Comparison of ENCODE assay signal across 13 mouse cellular contexts in genomic region chr6:89585696-89586095, GRCm38 (mm10). TPM values are rescaled to one million over a fixed set of nuclear protein-coding genes. Genes with fewer than 3 reads are reported as not detected.
DNase-seq lines count a peak whose midpoint lies in the region; ATAC-seq and TF ChIP-seq lines count a peak whose summit lies in the region.
"Had no signal": no experiment of that assay in that cellular context is flagged by ENCODE, and none has a peak within 500 bp of the region (broad histone marks: within the 10 kb centered on the region; RNA-seq: fewer than 3 reads in every experiment).

No protein-coding gene starts in this region.

- no peak overlapping the region for H3K4me3 ChIP-seq in brown adipose tissue, adult 24 weeks (ENCODE audit: insufficient read depth, low read depth, low read length)
- H3K4me3 ChIP-seq in limb, embryonic 14.5 days (replicated peaks; ENCODE audit: low read length) = no peak overlapping the region

- no peak overlapping the region for H3K4me2 ChIP-seq in limb, embryonic 14.5 days (replicated peaks; ENCODE audit: low read depth, low read length, severe bottlenecking)
- H3K4me2 ChIP-seq: lung, embryonic 14.5 days had no signal

- no peak overlapping the region for H3K9ac ChIP-seq in limb, embryonic 14.5 days (ENCODE audit: low read depth, low read length, severe bottlenecking)
- H3K9ac ChIP-seq: lung, embryonic 14.5 days had no signal

- H3K27me3 ChIP-seq in limb, embryonic 14.5 days (ENCODE audit: control insufficient read depth, insufficient read depth, low read length) = no peaks in the 10 kb centered on the region
- H3K27me3 ChIP-seq: Patski had no signal

- peak overlapping the region; percentile 95 for H3K27ac ChIP-seq in brown adipose tissue, adult 24 weeks (replicated peaks; ENCODE audit: low read depth, low read length)
- H3K27ac ChIP-seq in limb, embryonic 14.5 days (replicated peaks; ENCODE audit: low read depth, low read length) = peak overlapping the region; percentile 19; the same call in 1 of the 2 replicates
- H3K27ac ChIP-seq: stomach, postnatal 0 days had no signal

- no peak for ATAC-seq in limb, embryonic 14.5 days (ENCODE audit: low FRiP score, low read depth)
- ATAC-seq in erythroid progenitor cell, adult 5-6 weeks (replicated peaks; ENCODE audit: low FRiP score, poor library complexity, severe bottlenecking) = no peak
- ATAC-seq: Patski had no signal

- peaks cover 16% of the 10 kb centered on the region for H3K4me1 ChIP-seq in brown adipose tissue, adult 24 weeks (ENCODE audit: control insufficient read depth, insufficient read depth, insufficient read length, low read length)
- H3K4me1 ChIP-seq in limb, embryonic 14.5 days (ENCODE audit: control insufficient read depth, insufficient read depth, low read length) = 0 out of 2 replicates have a peak, but pooled peaks cover 3% of the 10 kb centered on the region

- no peaks in the 10 kb centered on the region for H3K36me3 ChIP-seq in limb, embryonic 14.5 days (ENCODE audit: control insufficient read depth, insufficient read depth, low read length)

- H3K9me3 ChIP-seq in limb, embryonic 14.5 days (ENCODE audit: control insufficient read depth, low read length) = no peaks in the 10 kb centered on the region

- DNase-seq in heart, adult 18-20 months = peak; percentile 17 to 53
- no peak for DNase-seq in heart, postnatal 25 days (ENCODE audit: low spot score)
- peak; percentile 96 for DNase-seq in adipocyte (ENCODE audit: low spot score)
- no peak for DNase-seq in limb, embryonic 14.5 days (ENCODE audit: low spot score)
- DNase-seq in frontal cortex, postnatal 36 days (ENCODE audit: low spot score in 2 of 2) = no peak
- no peak for DNase-seq in thymus, postnatal 4 days
- DNase-seq: heart, postnatal 36 days; kidney, postnatal 10 days; lung, embryonic 14.5 days had no signal

- intact Hi-C loops in heart, postnatal 25 days (cut with DNase I) = no loop called here

- no peak for TF ChIP-seq POLR2A in limb, embryonic 14.5 days (IDR thresholded peaks at IDR 0.05; ENCODE audit: borderline replicate concordance, extremely low read depth, insufficient read depth, insufficient read length)

RNA-seq across cellular contexts. Expression of gene Chchd6, which starts 9.8 kb away (rescaled TPM):
- total RNA-seq in heart, adult 18-20 months (2021) = 10 to 100 TPM; 11.8 to 12.3 TPM
- 10 to 100 TPM; 10.1 to 13.5 TPM for total RNA-seq in heart, postnatal 25 days (2021)
- polyA plus RNA-seq in brown adipose tissue, adult 24 weeks (2012; ENCODE audit: insufficient read depth, insufficient read length, missing spikeins) = 72.4 and 79.4 TPM in 2 replicates
- 40.6 and 72.3 TPM in 2 replicates for polyA plus RNA-seq in limb, embryonic 14.5 days (2012; rRNA removed)
- polyA plus RNA-seq in limb, embryonic 14.5 days (2014; fragmentation: Nextera tagmentation; extraction: Ambion mirVana) = 55.9 and 66.7 TPM in 2 replicates
- total RNA-seq in erythroid progenitor cell, adult 5-6 weeks (2015; ENCODE audit: low replicate concordance) = 5.0 TPM in 1 of 2 replicates, not detected in the other
- 3.7 TPM in 1 of 2 replicates, not detected in the other for total RNA-seq in erythroid progenitor cell, adult 5-6 weeks (2017; ENCODE audit: low replicate concordance)

RNA-seq across cellular contexts. Expression of gene Txnrd3, which starts 58.1 kb away (rescaled TPM):
- total RNA-seq in heart, adult 18-20 months (2021) = 10 to 100 TPM; 14.6 to 17.1 TPM
- 10 to 100 TPM; 15.0 to 15.8 TPM for total RNA-seq in heart, postnatal 25 days (2021)
- 7.0 and 10.2 TPM in 2 replicates for polyA plus RNA-seq in brown adipose tissue, adult 24 weeks (2012; ENCODE audit: insufficient read depth, insufficient read length, missing spikeins)
- 6.7 and 6.8 TPM in 2 replicates for polyA plus RNA-seq in limb, embryonic 14.5 days (2012; rRNA removed)
- 11.0 and 11.6 TPM in 2 replicates for polyA plus RNA-seq in limb, embryonic 14.5 days (2014; fragmentation: Nextera tagmentation; extraction: Ambion mirVana)
- total RNA-seq in erythroid progenitor cell, adult 5-6 weeks (2015; ENCODE audit: low replicate concordance) = 1.3 TPM in 1 of 2 replicates, not detected in the other
- total RNA-seq in erythroid progenitor cell, adult 5-6 weeks (2017; ENCODE audit: low replicate concordance) = 1.5 TPM in 1 of 2 replicates, not detected in the other

Comparison
In these comparisons a context has a peak if more than half of its experiments do, and no peak if none do; other contexts are left out.
1. DNase-seq: peak in heart, adult 18-20 months (2 of 2) and adipocyte (single experiment); none in heart, postnatal 25 days (single experiment), limb, embryonic 14.5 days (single experiment), frontal cortex, postnatal 36 days (0 of 2) and thymus, postnatal 4 days (single experiment).
2. RNA of gene Txnrd3, which starts 58.1 kb away (total RNA-seq): 14.6 to 17.1 TPM in heart, adult 18-20 months and 15.0 to 15.8 TPM in heart, postnatal 25 days; 1.3 to 1.5 TPM in erythroid progenitor cell, adult 5-6 weeks; every median in the first group is over 4 times any median in the second.